Mouse (Mus musculus): ENCODE measurements around the gene Gsap.
"Not testable (repeated sequence)": the region's sequence is repeated elsewhere in the genome, so short reads cannot be mapped to it uniquely, and the experiment has no call there.

Gene Gsap

GRCm38 (mm10) chr5:21260746-21261145 lies 74.7 kb downstream of the Gsap start:
- no peak for DNase-seq (ENCODE audit: low spot score)

- DNase-seq (ENCODE audit: low spot score): no peak
These were observed 75.3 kb downstream of the Gsap start for GRCm38 (mm10) chr5:21261202-21261844.

- peak; percentile 35 for DNase-seq (ENCODE audit: low spot score)
These were observed 77.4 kb downstream of the Gsap start for GRCm38 (mm10) chr5:21263202-21264055.

- DNase-seq (ENCODE audit: low spot score): no peak
These were observed 78.4 kb downstream of the Gsap start for GRCm38 (mm10) chr5:21264352-21265021.

- DNase-seq (ENCODE audit: low spot score): peak; percentile 84
These were observed 79.0 kb downstream of the Gsap start for GRCm38 (mm10) chr5:21265049-21265448.

- DNase-seq (ENCODE audit: low spot score): peak; percentile 41
These were observed 81.0 kb downstream of the Gsap start for GRCm38 (mm10) chr5:21267090-21267489.

- DNase-seq (ENCODE audit: low spot score): peak; percentile 29
These were observed 83.4 kb downstream of the Gsap start for GRCm38 (mm10) chr5:21269446-21269845.

- peak; percentile 17 for DNase-seq (ENCODE audit: low spot score)
These were observed 84.7 kb downstream of the Gsap start for GRCm38 (mm10) chr5:21270756-21271155.

- peak; percentile 31 for DNase-seq (ENCODE audit: low spot score)
These were observed 85.6 kb downstream of the Gsap start for GRCm38 (mm10) chr5:21271386-21272354.

GRCm38 (mm10) chr5:21277685-21278084 lies 91.6 kb downstream of the Gsap start:
- not testable (repeated sequence) for DNase-seq (ENCODE audit: low spot score)

- DNase-seq (ENCODE audit: low spot score): no peak
These were observed 97.5 kb downstream of the Gsap start for GRCm38 (mm10) chr5:21283356-21284062.

GRCm38 (mm10) chr5:21288658-21289435 lies 102.8 kb downstream of the Gsap start:
- DNase-seq (ENCODE audit: low spot score): peak; percentile 34

GRCm38 (mm10) chr5:21290594-21290993 lies 104.5 kb downstream of the Gsap start:
- DNase-seq (ENCODE audit: low spot score): no peak

GRCm38 (mm10) chr5:21295683-21296082 lies 109.6 kb downstream of the Gsap start:
- DNase-seq (ENCODE audit: low spot score): no peak

- no peak for DNase-seq (ENCODE audit: low spot score)
These were observed 113.2 kb downstream of the Gsap start for GRCm38 (mm10) chr5:21299076-21299755.

- DNase-seq (ENCODE audit: low spot score): no peak
These were observed 114.0 kb downstream of the Gsap start for GRCm38 (mm10) chr5:21300058-21300457.

GRCm38 (mm10) chr5:21301011-21301410 lies 115.0 kb downstream of the Gsap start:
- no peak for DNase-seq (ENCODE audit: low spot score)

- DNase-seq (ENCODE audit: low spot score): no peak
These were observed 121.1 kb downstream of the Gsap start for GRCm38 (mm10) chr5:21307165-21307564.

- DNase-seq (ENCODE audit: low spot score): no peak
These were observed 128.6 kb downstream of the Gsap start for GRCm38 (mm10) chr5:21314696-21315095.

- no peak for DNase-seq (ENCODE audit: low spot score)
These were observed 134.1 kb downstream of the Gsap start for GRCm38 (mm10) chr5:21320138-21320537.

Measured in lung, postnatal 25 days (tissue).